Mouse (Mus musculus) cerebellum, adult 2 months (tissue): ENCODE measurements around the gene Add3.

ENCODE experiments used
- CTCF ChIP-seq: fragments of 200-500 bp; IDR thresholded peaks from 2 replicates; pipeline ENCODE4 v1.5.1; 2011; ENCODE audit warnings: low read depth, mild to moderate bottlenecking, control low read depth, low read length, moderate library complexity, borderline replicate concordance; ENCODE audit not compliant: insufficient read depth
- POLR2A ChIP-seq: fragments of 200-500 bp; IDR thresholded peaks from 2 replicates; pipeline ENCODE4 v1.6.1; 2011; ENCODE audit warnings: low read length, control low read depth, borderline replicate concordance; ENCODE audit not compliant: insufficient read depth

GRCm38 (mm10) chr19:53282571-53282970, 142.3 kb downstream of the Add3 start:
- TF ChIP-seq POLR2A (no peak), CTCF (no peak)
